Comparison of ENCODE assay signal across 22 mouse cellular contexts in the genomic region with DNA sequence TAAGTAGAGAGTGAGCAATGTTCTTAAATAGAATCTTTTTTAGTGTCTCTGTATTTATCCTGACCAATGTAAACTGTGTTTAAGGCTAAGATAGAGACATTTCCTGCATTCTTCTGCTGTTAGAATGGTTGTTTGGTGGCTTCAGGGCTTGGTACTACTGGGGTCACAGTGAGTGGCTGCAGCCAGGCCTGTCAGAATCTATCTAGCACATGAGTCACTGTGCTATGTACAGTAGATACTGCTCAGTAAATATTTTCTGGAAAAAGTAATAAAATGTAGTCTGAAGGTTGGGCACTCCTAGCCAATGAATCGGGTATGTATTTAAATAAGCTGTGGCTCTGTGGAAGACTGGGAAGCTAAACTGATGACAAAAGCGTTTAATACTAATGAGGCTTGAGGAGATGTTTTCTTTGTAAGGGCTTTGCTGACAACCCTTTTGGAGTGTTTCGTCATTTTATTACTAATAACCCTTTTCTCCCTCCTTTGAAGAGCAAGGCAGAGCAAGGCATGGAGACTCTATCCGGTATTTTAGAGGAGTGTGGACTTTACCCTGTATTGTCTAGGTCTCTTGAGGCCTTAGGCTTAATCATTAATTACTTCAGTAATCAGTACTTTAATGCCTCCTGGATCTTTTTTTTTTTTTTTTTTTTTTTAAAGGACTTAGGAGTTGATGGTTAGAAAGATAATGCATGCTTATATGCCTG. TPM values are rescaled to one million over a fixed set of nuclear protein-coding genes. Genes with fewer than 3 reads are reported as not detected.
DNase-seq lines count a peak whose midpoint lies in the region; ATAC-seq and TF ChIP-seq lines count a peak whose summit lies in the region.
"Had no signal": no experiment of that assay in that cellular context is flagged by ENCODE, and none has a peak within 500 bp of the region (broad histone marks: within the 10 kb centered on the region; RNA-seq: fewer than 3 reads in every experiment).

No protein-coding gene starts in this region.

- ATAC-seq in midbrain, embryonic 11.5 days (ENCODE audit: low FRiP score): no peak
- no peak for ATAC-seq in midbrain, postnatal 0 days (ENCODE audit: low FRiP score)
- ATAC-seq in stomach, embryonic 14.5 days (ENCODE audit: insufficient number of reproducible peaks, insufficient read depth, low FRiP score, low read depth): peak; percentile 70
- ATAC-seq: midbrain, embryonic 15.5 days had no signal

- no peak overlapping the region for H3K4me2 ChIP-seq in midbrain, embryonic 11.5 days
- no peak overlapping the region for H3K4me2 ChIP-seq in midbrain, postnatal 0 days (ENCODE audit: low read depth, low read length, poor library complexity, severe bottlenecking)
- no peak overlapping the region for H3K4me2 ChIP-seq in stomach, embryonic 14.5 days (replicated peaks; ENCODE audit: low read depth, low read length)
- H3K4me2 ChIP-seq: embryonic facial prominence, embryonic 15.5 days; heart, embryonic 13.5 days; hindbrain, embryonic 14.5 days; liver, embryonic 15.5 days; midbrain, embryonic 15.5 days had no signal

- no peaks in the 10 kb centered on the region; the same call in none of the 2 replicates for H3K36me3 ChIP-seq in kidney, adult 2 months (ENCODE audit: control insufficient read depth, insufficient read depth, low read length)
- peaks cover 7% of the 10 kb centered on the region for H3K36me3 ChIP-seq in midbrain, embryonic 11.5 days (ENCODE audit: control insufficient read depth, insufficient read depth, low read length)
- peaks cover 8% of the 10 kb centered on the region; the same call in 1 of the 2 replicates for H3K36me3 ChIP-seq in midbrain, postnatal 0 days (ENCODE audit: insufficient read depth, low read length)
- H3K36me3 ChIP-seq in stomach, embryonic 14.5 days (ENCODE audit: control insufficient read depth, insufficient read depth, low read length): peaks cover 23% of the 10 kb centered on the region

- no peak overlapping the region for H3K9ac ChIP-seq in midbrain, embryonic 11.5 days (ENCODE audit: low read length)
- no peak overlapping the region for H3K9ac ChIP-seq in midbrain, postnatal 0 days (replicated peaks; ENCODE audit: low read length, poor library complexity, severe bottlenecking)
- no peak overlapping the region for H3K9ac ChIP-seq in stomach, embryonic 14.5 days (replicated peaks; ENCODE audit: low read depth, low read length)
- H3K9ac ChIP-seq: embryonic facial prominence, embryonic 15.5 days; heart, embryonic 13.5 days; hindbrain, embryonic 14.5 days; liver, embryonic 15.5 days; midbrain, embryonic 15.5 days had no signal

- no peaks in the 10 kb centered on the region for H3K9me3 ChIP-seq in midbrain, embryonic 11.5 days (ENCODE audit: control insufficient read depth, low read length)
- H3K9me3 ChIP-seq in midbrain, postnatal 0 days (ENCODE audit: low read length): no peaks in the 10 kb centered on the region
- H3K9me3 ChIP-seq in stomach, embryonic 14.5 days (ENCODE audit: control insufficient read depth, low read depth, low read length): no peaks in the 10 kb centered on the region
- H3K9me3 ChIP-seq: embryonic facial prominence, embryonic 15.5 days; G1E; heart, embryonic 13.5 days; liver, embryonic 15.5 days; megakaryocyte, embryonic 14.5 days; midbrain, embryonic 15.5 days had no signal

- H3K27ac ChIP-seq in kidney, adult 2 months (ENCODE audit: insufficient read depth, low read depth, low read length): peak overlapping the region; percentile 94
- H3K27ac ChIP-seq in midbrain, embryonic 11.5 days (ENCODE audit: low read depth, low read length): no peak overlapping the region
- H3K27ac ChIP-seq in midbrain, postnatal 0 days (ENCODE audit: low read depth, low read length): no peak overlapping the region
- peak overlapping the region; percentile 21; the same call in 1 of the 2 replicates for H3K27ac ChIP-seq in stomach, embryonic 14.5 days (ENCODE audit: low read length)
- H3K27ac ChIP-seq: embryonic facial prominence, embryonic 15.5 days; gastrocnemius, adult 2 months; heart, embryonic 13.5 days; hindbrain, embryonic 14.5 days; liver, embryonic 15.5 days; midbrain, embryonic 15.5 days had no signal

- no peak overlapping the region for H3K4me3 ChIP-seq in kidney, adult 2 months (ENCODE audit: insufficient read depth, low read depth, low read length)
- H3K4me3 ChIP-seq in midbrain, embryonic 11.5 days (ENCODE audit: low read depth, low read length): no peak overlapping the region
- no peak overlapping the region for H3K4me3 ChIP-seq in midbrain, postnatal 0 days (ENCODE audit: low read depth, low read length)
- H3K4me3 ChIP-seq in stomach, embryonic 14.5 days (ENCODE audit: low read depth, low read length): no peak overlapping the region
- H3K4me3 ChIP-seq: embryonic facial prominence, embryonic 15.5 days; gastrocnemius, adult 2 months; heart, embryonic 13.5 days; liver, embryonic 15.5 days; megakaryocyte, embryonic 14.5 days; midbrain, embryonic 15.5 days had no signal

- H3K27me3 ChIP-seq in kidney, adult 2 months (replicated peaks; ENCODE audit: control insufficient read depth, insufficient read depth, low read length): no peaks in the 10 kb centered on the region
- no peaks in the 10 kb centered on the region for H3K27me3 ChIP-seq in midbrain, embryonic 11.5 days (ENCODE audit: control insufficient read depth, insufficient read depth, low read length)
- H3K27me3 ChIP-seq in midbrain, postnatal 0 days (ENCODE audit: insufficient read depth, low read length): no peaks in the 10 kb centered on the region
- H3K27me3 ChIP-seq in stomach, embryonic 14.5 days (ENCODE audit: control insufficient read depth, insufficient read depth, low read length): no peaks in the 10 kb centered on the region
- H3K27me3 ChIP-seq: embryonic facial prominence, embryonic 15.5 days; heart, embryonic 13.5 days; liver, embryonic 15.5 days; megakaryocyte, embryonic 14.5 days; midbrain, embryonic 15.5 days had no signal

- WGBS in kidney, adult 2 months: 34% methylated on average over 4 of the region's 4 CpGs
- WGBS in midbrain, embryonic 11.5 days: 92% methylated on average over 4 of the region's 4 CpGs
- 80% methylated on average over 4 of the region's 4 CpGs for whole genome bisulfite sequencing in midbrain, postnatal 0 days
- WGBS in stomach, embryonic 14.5 days: 73% methylated on average over 4 of the region's 4 CpGs

- no peak for TF ChIP-seq POLR2A in kidney, adult 2 months (IDR thresholded peaks at IDR 0.05; ENCODE audit: low read depth, low read length)

- peak; percentile 70 for DNase-seq in kidney, adult 2 months
- DNase-seq in kidney, postnatal 10 days: no peak
- peak; percentile 64 for DNase-seq in midbrain, embryonic 11.5 days (ENCODE audit: low spot score, missing footprints)
- DNase-seq in midbrain, postnatal 0 days (ENCODE audit: low spot score): no peak
- DNase-seq in gastrocnemius, postnatal 4 days (ENCODE audit: low spot score in 2 of 2): no peak
- no peak for DNase-seq in left cerebral cortex, adult 9 months (ENCODE audit: low spot score in 2 of 2)
- DNase-seq: adrenal gland, postnatal 25 days; cerebellum, adult 11 months; cerebellum, postnatal 36 days; gastrocnemius, adult 2 months; layer of hippocampus, adult 9-11 months; right cerebral cortex, postnatal 25 days; thymus, postnatal 25 days had no signal

- no peak for TF ChIP-seq CTCF in kidney, adult 2 months (conservative IDR thresholded peaks at IDR 0.05; ENCODE audit: insufficient read depth, insufficient read length, low read depth, low read length)
- TF ChIP-seq CTCF in midbrain, postnatal 0 days (IDR thresholded peaks at IDR 0.05): no peak

- peaks cover 15% of the 10 kb centered on the region for H3K4me1 ChIP-seq in kidney, adult 2 months (ENCODE audit: control insufficient read depth, insufficient read depth, low read length)
- H3K4me1 ChIP-seq in midbrain, embryonic 11.5 days (ENCODE audit: control insufficient read depth, insufficient read depth, low read length): no peaks in the 10 kb centered on the region
- no peaks in the 10 kb centered on the region for H3K4me1 ChIP-seq in midbrain, postnatal 0 days (ENCODE audit: insufficient read depth, low read length)
- H3K4me1 ChIP-seq in stomach, embryonic 14.5 days (ENCODE audit: control insufficient read depth, insufficient read depth, low read length): no peaks in the 10 kb centered on the region
- H3K4me1 ChIP-seq: embryonic facial prominence, embryonic 15.5 days; liver, embryonic 15.5 days; midbrain, embryonic 15.5 days had no signal

RNA-seq across cellular contexts. Expression of gene Nxnl2, which starts 17.7 kb away (rescaled TPM):
- polyA plus RNA-seq in kidney, adult 2 months (2012; rRNA removed): 0.53 and 0.69 TPM in 2 replicates
- polyA plus RNA-seq in midbrain, embryonic 11.5 days (2014; fragmentation: Nextera tagmentation; extraction: Ambion mirVana): 0.29 and 0.51 TPM in 2 replicates
- total RNA-seq in midbrain, postnatal 0 days (2014; rRNA removed): 3.4 and 6.7 TPM in 2 replicates
- 8.3 and 9.3 TPM in 2 replicates for polyA plus RNA-seq in midbrain, postnatal 0 days (2015; fragmentation: Nextera tagmentation; extraction: Ambion mirVana)
- 1.0 and 1.1 TPM in 2 replicates for polyA plus RNA-seq in stomach, embryonic 14.5 days (2014; fragmentation: Nextera tagmentation; extraction: Ambion mirVana)
- total RNA-seq in gastrocnemius, postnatal 4 days (2021): 1 to 10 TPM in 1 of 2 experiments, under 1 TPM in 1; 0.54 to 1.0 TPM
- total RNA-seq: granulocyte monocyte progenitor cell, adult 5-6 weeks had no signal
- polyA plus RNA-seq: G1E had no signal

RNA-seq across cellular contexts. Expression of gene Spin1, which starts 52.4 kb away (rescaled TPM):
- 23.3 and 30.8 TPM in 2 replicates for polyA plus RNA-seq in kidney, adult 2 months (2012; rRNA removed)
- polyA plus RNA-seq in midbrain, embryonic 11.5 days (2014; fragmentation: Nextera tagmentation; extraction: Ambion mirVana): 102 and 103 TPM in 2 replicates
- 214 and 241 TPM in 2 replicates for total RNA-seq in midbrain, postnatal 0 days (2014; rRNA removed)
- polyA plus RNA-seq in midbrain, postnatal 0 days (2015; fragmentation: Nextera tagmentation; extraction: Ambion mirVana): 154 and 158 TPM in 2 replicates
- 95.5 and 98.3 TPM in 2 replicates for polyA plus RNA-seq in stomach, embryonic 14.5 days (2014; fragmentation: Nextera tagmentation; extraction: Ambion mirVana)
- total RNA-seq in gastrocnemius, postnatal 4 days (2021): 10 to 100 TPM; 52.2 to 53.9 TPM

Comparison
In these comparisons a context has a peak if more than half of its experiments do, and no peak if none do; other contexts are left out.
1. DNase-seq: peak in kidney, adult 2 months (single experiment) and midbrain, embryonic 11.5 days (single experiment); none in kidney, postnatal 10 days (single experiment), midbrain, postnatal 0 days (single experiment), gastrocnemius, postnatal 4 days (0 of 2) and left cerebral cortex, adult 9 months (0 of 2).
2. H3K27ac ChIP-seq: peak in kidney, adult 2 months (single experiment) and stomach, embryonic 14.5 days (single experiment); none in midbrain, embryonic 11.5 days (single experiment) and midbrain, postnatal 0 days (single experiment).